Mouse (Mus musculus) cerebellum, adult 9-11 months (tissue): ENCODE data around the gene Wnt11.

Experiments
- DNase-seq: peaks from one replicate; pipeline ENCODE4 v3.0.0; 2022

Wnt11 gene

GRCm38 (mm10) chr7:98834711-98835321, at the start of gene Wnt11:
Gene Wnt11 (plus strand): TSS chr7:98835112.
- no peak for DNase-seq

- no peak for DNase-seq
Observed at GRCm38 (mm10) chr7:98786792-98787612, 47.9 kb upstream of the Wnt11 start.

DNA sequence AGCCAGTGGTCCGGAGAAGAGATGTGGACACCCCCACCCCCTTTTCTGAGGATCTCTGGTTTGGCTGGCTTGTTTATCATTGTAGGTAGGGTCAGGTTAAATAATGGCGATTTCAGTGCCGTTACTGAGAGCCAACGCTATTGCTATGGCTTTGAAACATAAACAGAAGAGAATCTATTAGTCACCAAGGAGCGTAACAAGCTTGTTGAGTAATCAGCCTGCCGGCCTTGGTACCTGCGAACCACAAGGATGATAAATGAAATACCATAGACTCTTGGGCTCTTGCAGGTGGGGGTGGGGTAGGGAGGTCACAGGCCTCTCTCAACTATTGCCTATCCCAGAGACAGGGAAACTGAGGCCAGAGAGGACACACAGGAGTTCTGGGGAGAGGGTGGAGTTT, 46.2 kb upstream of the Wnt11 start:
- DNase-seq, result no peak

GRCm38 (mm10) chr7:98789121-98789520, 45.8 kb upstream of the Wnt11 start:
- DNase-seq, result no peak

GRCm38 (mm10) chr7:98791864-98792263, 43.0 kb upstream of the Wnt11 start:
- DNase-seq, result no peak

DNA sequence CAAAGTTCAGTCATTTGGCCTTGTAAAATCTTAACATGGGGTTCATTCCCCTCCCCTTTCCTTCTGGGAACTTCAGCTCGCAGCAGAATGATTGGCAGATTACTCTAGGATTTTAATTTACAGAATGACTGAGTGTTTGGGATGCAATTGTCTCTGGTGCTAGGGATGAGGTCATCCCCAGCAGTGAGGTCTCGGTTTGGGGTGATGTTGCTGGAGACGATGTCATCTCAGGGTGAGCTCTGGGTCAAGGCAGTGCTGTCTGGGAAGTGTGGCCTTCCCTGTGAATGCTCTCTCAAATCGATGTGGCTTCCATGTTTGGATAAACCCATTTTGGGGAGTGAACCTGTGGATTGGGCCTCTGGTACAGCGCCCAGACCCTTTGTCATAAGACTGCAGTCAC, 41.1 kb upstream of the Wnt11 start:
- DNase-seq, result no peak

GRCm38 (mm10) chr7:98794444-98794843, 40.5 kb upstream of the Wnt11 start:
- no peak for DNase-seq

DNA sequence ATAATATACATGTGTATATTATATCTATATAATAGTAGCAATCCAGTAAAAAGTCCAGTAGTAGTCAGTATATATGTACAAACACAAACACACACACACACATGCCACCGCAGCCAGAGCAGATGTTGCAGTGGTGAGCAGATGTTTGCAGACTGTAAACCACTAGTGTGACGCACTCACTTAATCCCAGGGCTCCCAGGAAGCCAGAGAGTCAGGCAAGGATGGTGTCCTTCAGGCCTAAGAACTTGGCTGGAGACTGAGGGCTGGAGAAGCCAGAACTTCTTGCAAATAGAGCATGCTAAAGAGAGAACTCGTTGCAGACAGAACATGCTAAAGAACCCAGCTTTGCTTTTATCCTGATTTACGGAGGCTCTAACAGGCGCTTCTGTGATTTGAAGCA, 39.3 kb upstream of the Wnt11 start:
- no peak for DNase-seq

DNA sequence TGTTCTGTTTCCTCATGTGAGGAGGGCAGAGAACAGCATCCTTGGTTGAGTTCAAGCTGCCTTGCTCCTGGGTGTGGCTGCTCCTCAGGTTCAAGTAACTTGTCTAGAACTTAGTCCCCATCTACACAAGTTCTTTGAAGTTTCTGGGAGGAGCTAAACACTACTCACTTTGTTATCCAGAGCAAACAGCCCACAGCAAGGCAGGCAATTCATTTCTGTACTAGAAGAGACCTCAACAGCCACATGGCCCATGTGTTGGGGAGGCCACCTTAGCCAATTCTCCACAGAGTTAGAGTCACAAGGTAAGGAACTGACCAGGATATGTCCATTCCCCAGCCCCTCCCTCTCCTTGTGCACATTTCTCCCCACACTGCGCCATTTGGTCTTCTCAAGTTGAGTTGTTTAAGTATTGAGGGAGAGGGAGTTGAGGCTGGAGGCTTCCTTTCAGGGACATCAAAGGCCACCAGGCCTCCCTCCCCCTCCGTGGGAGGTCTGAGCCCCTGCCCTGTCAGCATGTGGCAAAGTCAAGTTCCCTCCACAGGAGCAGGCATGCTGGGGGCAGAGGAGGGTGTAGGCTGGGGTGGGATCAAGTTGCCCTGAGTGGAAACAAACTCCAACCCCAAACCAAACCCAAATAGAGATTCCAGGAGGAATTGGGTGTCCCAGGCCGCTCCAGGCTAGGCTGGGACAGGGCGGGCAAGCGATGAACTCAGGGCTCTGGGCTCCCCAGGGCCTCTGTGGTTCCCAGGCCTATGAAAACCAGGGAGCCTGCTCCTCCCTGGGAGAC, 37.4 kb upstream of the Wnt11 start:
- DNase-seq, result no peak

- DNase-seq, result no peak
Observed at GRCm38 (mm10) chr7:98798134-98798417, 36.8 kb upstream of the Wnt11 start.

GRCm38 (mm10) chr7:98800435-98800834, 34.5 kb upstream of the Wnt11 start:
- DNase-seq, result no peak

DNA sequence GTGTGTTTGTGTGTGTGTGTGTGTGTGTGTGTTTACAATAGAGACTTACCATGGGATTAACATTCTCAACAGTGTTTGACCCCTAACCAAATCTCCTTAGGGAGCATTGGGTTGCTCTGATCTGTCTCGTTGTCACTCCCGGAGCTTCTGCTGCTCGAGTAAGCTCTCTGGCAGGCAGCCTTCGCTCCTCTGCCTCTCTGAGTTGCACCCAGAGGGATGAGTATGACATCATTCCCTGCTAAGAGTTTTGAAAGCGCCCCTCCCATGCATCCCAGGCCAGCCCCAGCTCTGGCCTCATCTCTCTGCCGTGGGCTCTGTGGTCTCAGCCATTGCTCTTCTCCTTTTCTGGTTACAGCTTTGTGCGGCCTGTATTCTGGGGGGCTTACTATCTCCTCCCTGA, 33.8 kb upstream of the Wnt11 start:
- no peak for DNase-seq

GRCm38 (mm10) chr7:98803181-98803580, 31.7 kb upstream of the Wnt11 start:
- DNase-seq, result no peak

DNA sequence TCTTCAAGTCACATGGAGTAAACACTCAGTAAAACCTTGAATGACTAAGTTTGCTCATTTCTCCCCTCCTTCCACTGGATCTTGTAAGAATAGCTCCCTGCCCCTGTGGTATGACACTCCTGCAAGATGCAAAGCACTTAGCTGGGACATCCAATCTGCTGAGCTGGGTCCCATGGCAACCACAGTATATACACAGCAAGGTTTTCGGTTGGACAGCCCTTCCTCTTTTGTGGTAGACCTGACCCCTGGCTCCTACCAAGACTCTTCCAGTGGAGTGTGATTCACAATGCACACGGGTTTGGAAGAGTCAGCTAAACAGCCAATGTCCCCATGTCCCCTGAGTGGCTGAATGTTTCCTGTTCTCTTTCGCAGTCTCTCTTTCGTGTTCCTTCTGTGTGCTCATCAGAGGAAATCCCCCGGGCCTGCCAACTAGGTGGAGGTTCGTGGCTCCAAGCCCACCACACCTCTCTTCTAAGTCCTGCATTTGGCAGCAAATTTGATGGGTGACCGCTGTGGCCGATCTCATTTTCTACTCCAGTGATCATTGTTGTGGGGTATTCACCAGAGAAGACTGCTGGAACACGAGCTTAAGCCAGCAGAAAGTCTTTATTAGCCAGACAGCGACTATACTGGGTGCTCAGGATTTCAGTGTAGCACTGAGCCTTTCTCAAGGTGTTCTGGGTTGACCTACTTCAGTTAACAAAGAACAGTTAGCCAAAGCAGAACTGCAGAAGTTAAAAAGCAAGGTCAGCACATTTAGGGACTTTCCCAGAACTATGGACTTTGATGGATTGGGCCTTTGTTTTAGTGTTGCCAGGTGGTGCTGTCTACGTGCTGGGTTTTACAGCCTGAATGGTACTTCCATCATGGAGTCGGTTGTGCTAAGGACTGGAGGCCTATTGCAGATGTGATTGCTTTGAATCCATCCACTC, 29.8 kb upstream of the Wnt11 start:
- no peak for DNase-seq

GRCm38 (mm10) chr7:98806961-98807360, 28.0 kb upstream of the Wnt11 start:
- no peak for DNase-seq

DNA sequence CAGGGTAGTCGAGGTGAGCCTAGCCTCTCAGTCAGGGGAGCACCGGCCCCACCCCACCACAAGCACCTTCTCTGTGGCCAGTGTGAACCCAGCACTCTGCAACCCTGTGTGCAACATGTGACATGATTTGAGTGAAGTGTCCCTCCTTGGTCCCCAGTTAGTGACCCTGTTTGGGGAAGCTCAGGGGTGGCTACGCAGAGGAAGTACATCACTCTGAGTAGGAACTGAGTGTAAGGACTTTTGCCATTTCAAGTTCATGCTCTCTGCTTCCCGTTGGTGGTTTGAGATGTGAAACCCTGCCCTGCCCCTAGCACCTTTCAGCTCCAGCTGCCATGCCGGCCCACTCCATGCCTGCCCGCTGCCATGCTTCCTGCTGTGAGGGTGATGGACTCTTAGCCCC, 25.5 kb upstream of the Wnt11 start:
- DNase-seq, result no peak

DNA sequence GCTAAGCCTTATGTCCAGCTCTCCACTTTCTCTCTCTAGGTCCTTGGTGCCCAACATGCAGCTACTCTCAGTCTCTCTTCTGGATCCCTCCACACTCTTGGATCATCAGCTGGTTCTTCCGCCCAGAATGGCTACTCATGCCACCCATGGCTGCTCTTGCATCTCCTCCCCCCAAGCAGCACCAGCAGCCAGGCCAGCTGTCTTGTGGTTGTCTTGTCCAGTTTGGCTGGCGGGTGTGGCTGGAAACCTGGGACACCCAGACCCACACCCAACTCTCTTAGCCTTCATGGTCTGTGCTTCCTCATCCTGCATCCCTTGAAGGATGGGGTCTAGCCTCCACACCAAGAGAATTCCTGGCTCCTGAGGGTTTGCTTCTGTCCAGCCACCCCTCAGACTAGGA, 24.3 kb upstream of the Wnt11 start:
- DNase-seq, result no peak

DNA sequence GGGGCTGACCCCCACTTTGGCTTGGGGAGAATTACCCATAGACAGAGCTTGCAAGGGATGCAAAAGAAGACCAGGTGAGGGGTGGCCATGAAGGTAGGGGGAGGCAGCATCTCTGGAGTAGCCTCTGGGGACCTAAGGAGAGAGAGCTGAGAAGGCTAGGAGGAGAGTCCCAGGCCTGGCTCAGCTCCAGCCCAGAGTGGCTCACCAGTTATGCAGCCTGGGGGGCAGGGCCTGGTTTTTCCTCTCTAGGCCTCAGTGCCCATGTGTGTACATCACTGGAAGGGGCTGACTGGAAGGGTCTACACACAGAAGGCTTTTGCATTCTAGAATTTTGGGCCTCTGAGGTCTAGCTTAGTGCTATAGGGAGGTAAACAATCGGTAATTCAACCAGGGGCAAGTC, 14.4 kb upstream of the Wnt11 start:
- DNase-seq, result no peak

GRCm38 (mm10) chr7:98822881-98823280, 12.0 kb upstream of the Wnt11 start:
- no peak for DNase-seq

DNA sequence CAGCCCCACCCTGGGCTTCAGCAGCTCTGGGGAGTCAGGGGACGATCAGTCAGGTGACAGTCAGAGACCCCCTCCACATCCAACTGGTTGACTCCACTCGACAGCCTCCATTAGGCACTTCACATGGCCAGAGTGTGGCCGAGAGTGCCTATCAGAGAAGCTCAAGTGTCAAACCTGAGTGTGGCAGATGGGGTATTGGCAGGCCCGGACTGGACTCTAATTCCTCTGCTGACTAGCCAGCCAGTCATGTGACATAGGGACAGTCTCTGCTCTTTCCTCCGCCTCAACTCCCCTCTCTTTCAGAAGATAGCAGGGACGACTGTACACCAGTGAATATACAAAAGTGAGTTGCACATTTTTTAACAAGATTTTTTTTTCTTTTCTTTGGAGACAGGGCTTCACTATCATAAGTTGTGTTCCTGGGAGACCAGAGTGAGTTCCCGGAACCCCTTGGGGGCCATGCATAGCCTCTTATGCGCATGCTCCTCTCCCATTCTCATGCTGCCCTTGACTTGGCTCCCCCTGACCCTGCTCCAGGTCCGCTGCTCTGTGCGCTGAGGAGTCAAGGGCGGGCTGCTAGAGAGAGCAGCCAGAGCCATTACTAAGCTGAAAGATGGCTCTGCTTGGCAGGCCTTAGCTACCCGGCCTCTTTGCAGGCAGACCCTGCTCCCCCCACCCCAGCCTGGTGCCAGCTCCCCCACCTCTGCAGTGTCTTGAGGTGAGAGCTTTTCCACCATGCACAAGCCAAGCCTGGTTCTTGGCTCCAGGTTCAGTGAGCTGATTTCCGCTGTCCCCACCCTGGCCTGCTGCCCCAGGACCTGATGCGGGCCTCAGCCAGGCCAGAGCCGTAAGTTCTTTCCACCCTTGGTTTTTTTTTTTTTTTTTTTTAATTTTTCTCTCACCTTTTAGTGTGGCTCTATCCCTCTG, 10.8 kb upstream of the Wnt11 start:
- no peak for DNase-seq

GRCm38 (mm10) chr7:98828052-98828451, 6.9 kb upstream of the Wnt11 start:
- no peak for DNase-seq

DNA sequence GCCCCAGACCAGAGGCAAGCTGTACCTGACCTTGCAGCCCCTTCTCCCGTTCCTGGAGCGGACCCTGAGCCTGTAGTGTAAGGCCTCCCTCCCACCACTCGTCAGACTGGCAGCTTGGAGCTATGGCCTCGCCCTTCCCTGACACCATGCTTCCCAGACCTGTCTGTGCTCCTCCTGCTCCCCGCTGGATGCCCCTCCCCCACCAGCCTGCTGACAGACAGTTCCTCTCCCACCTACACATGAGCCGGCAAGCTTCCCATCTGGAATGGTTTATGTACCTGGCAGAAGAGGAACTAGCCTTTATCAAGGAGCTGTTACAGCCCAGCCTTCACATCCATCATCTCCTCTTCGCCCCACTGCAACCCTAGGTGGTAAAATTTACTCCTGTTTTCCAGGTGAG, 6.0 kb upstream of the Wnt11 start:
- no peak for DNase-seq
